Mouse (Mus musculus): ENCODE data around the gene Kdm2b.

GRCm38 (mm10) chr5:122823976-122824375, 165.6 kb downstream of the Kdm2b start:
- TF ChIP-seq TCF12 (IDR thresholded peaks at IDR 0.05; ENCODE audit: insufficient read depth, poor library complexity, severe bottlenecking) (no peak), POLR2A (IDR thresholded peaks at IDR 0.05; ENCODE audit: insufficient read length, low read depth) (no peak), USF1 (IDR thresholded peaks at IDR 0.05; ENCODE audit: low read depth) (no peak), CEBPB (IDR thresholded peaks at IDR 0.05; ENCODE audit: insufficient read depth, poor library complexity, severe bottlenecking) (no peak), SRF (IDR thresholded peaks at IDR 0.05; ENCODE audit: control insufficient read depth, insufficient read length, low read depth) (no peak), MYOD1 (IDR thresholded peaks at IDR 0.05; ENCODE audit: control insufficient read depth in 1 of 3, insufficient read length in 2 of 3, low read depth in 2 of 3) (no peak), POLR2AphosphoS2 (IDR thresholded peaks at IDR 0.05; ENCODE audit: insufficient read length, low read depth) (no peak), MAX (IDR thresholded peaks at IDR 0.05; ENCODE audit: low read depth) (no peak), E2F4 (IDR thresholded peaks at IDR 0.05; ENCODE audit: insufficient read depth) (no peak), MYOG (IDR thresholded peaks at IDR 0.05; ENCODE audit: control insufficient read depth in 1 of 3, insufficient read depth in 1 of 3, insufficient read length in 2 of 3, low read depth in 2 of 3) (no peak)
